ENCODE assay signal across 24 mouse cellular contexts in the genomic region with DNA sequence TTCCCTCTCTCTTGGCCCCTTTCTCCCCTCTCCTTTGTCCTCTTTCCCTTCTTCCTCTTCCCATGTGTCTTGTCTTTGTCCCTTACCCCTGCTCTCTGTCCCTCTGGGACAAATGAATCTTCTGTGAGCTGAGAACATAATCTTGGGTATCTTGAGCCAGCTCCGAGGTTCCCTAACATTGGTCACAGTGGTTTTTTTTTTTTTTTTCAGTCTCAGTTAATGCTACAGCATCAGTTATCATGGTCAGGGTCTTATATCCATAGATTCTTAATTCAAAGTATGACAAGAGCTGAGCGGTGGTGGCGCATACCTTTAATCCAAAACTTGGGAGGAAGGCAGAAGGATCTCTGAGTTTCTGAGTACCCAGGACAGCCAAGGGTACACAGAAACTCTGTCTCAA. TPM values are rescaled to one million over a fixed set of nuclear protein-coding genes. Genes with fewer than 3 reads are reported as not detected.
A peak's percentile ranks its signal among the peaks of the same experiment; 100 is the strongest.
DNase-seq lines count a peak whose midpoint lies in the region; ATAC-seq and TF ChIP-seq lines count a peak whose summit lies in the region.
"Had no signal": no experiment of that assay in that cellular context is flagged by ENCODE, and none has a peak within 500 bp of the region (broad histone marks: within the 10 kb centered on the region; RNA-seq: fewer than 3 reads in every experiment).

No protein-coding gene starts in this region.

- 86% methylated on average over 3 of the region's 3 CpGs for WGBS in heart, embryonic 10.5 days
- WGBS in liver, adult 2 months, result 94% methylated on average over 3 of the region's 3 CpGs
- WGBS in liver, embryonic 12.5 days (ENCODE audit: insufficient replicate concordance), result 77% methylated on average over 3 of the region's 3 CpGs
- WGBS in spleen, adult 2 months, result 90% methylated on average over 3 of the region's 3 CpGs
- WGBS in macrophage (ENCODE audit: missing documents), result 80% methylated on average over 3 of the region's 3 CpGs

- no peak overlapping the region for H3K9ac ChIP-seq in liver, adult 2 months (ENCODE audit: low read depth, low read length)
- no peak overlapping the region for H3K9ac ChIP-seq in liver, embryonic 12.5 days
- H3K9ac ChIP-seq: embryonic facial prominence, embryonic 12.5 days; embryonic facial prominence, embryonic 15.5 days; forebrain, postnatal 0 days; hindbrain, embryonic 13.5 days had no signal

- 0 out of 2 replicates have a peak overlapping the region, but pooled peaks have one; percentile 29 for H3K27ac ChIP-seq in heart, embryonic 10.5 days
- H3K27ac ChIP-seq in liver, adult 2 months (replicated peaks; ENCODE audit: insufficient read depth, low read depth, low read length), result peak overlapping the region; percentile 73
- H3K27ac ChIP-seq in liver, embryonic 12.5 days, result no peak overlapping the region
- peak overlapping the region; percentile 56; the same call in 1 of the 2 replicates for H3K27ac ChIP-seq in spleen, adult 2 months (ENCODE audit: insufficient read depth, low read length)
- H3K27ac ChIP-seq in macrophage, result peak overlapping the region; percentile 95
- H3K27ac ChIP-seq: embryonic facial prominence, embryonic 12.5 days; embryonic facial prominence, embryonic 15.5 days; gastrocnemius, adult 2 months; hindbrain, embryonic 10.5 days; hindbrain, embryonic 13.5 days had no signal

- no peaks in the 10 kb centered on the region for H3K27me3 ChIP-seq in heart, embryonic 10.5 days (ENCODE audit: insufficient read depth, poor library complexity, severe bottlenecking)
- no peaks in the 10 kb centered on the region for H3K27me3 ChIP-seq in liver, adult 2 months (ENCODE audit: control insufficient read depth, insufficient read depth, low read length)
- H3K27me3 ChIP-seq in liver, embryonic 12.5 days (replicated peaks), result no peaks in the 10 kb centered on the region
- no peaks in the 10 kb centered on the region for H3K27me3 ChIP-seq in spleen, adult 2 months (ENCODE audit: control insufficient read depth, insufficient read depth, low read length)
- H3K27me3 ChIP-seq: embryonic facial prominence, embryonic 12.5 days; embryonic facial prominence, embryonic 15.5 days; hindbrain, embryonic 13.5 days had no signal

- no peaks in the 10 kb centered on the region for H3K9me3 ChIP-seq in heart, embryonic 10.5 days
- no peaks in the 10 kb centered on the region for H3K9me3 ChIP-seq in liver, embryonic 12.5 days (replicated peaks)
- H3K9me3 ChIP-seq: embryonic facial prominence, embryonic 12.5 days; embryonic facial prominence, embryonic 15.5 days; hindbrain, embryonic 10.5 days; hindbrain, embryonic 13.5 days had no signal

- H3K79me2 ChIP-seq in liver, adult 2 months (ENCODE audit: control insufficient read depth, insufficient read depth, low read length), result peaks cover 8% of the 10 kb centered on the region; the same call in 1 of the 2 replicates
- H3K79me2 ChIP-seq in macrophage (ENCODE audit: inconsistent target), result peaks cover 35% of the 10 kb centered on the region

- no peak overlapping the region for H3K4me3 ChIP-seq in heart, embryonic 10.5 days
- H3K4me3 ChIP-seq in liver, adult 2 months (ENCODE audit: insufficient read depth, low read depth, low read length), result no peak overlapping the region
- no peak overlapping the region for H3K4me3 ChIP-seq in liver, embryonic 12.5 days
- H3K4me3 ChIP-seq in spleen, adult 2 months (ENCODE audit: extremely low read depth, insufficient read depth, insufficient read length), result no peak overlapping the region
- no peak overlapping the region for H3K4me3 ChIP-seq in macrophage (ENCODE audit: inconsistent target)
- H3K4me3 ChIP-seq: embryonic facial prominence, embryonic 12.5 days; embryonic facial prominence, embryonic 15.5 days; gastrocnemius, adult 2 months; hindbrain, embryonic 10.5 days; hindbrain, embryonic 13.5 days had no signal

- H3K4me2 ChIP-seq in liver, embryonic 12.5 days, result no peak overlapping the region
- H3K4me2 ChIP-seq: embryonic facial prominence, embryonic 12.5 days; embryonic facial prominence, embryonic 15.5 days; heart, embryonic 11.5 days; hindbrain, embryonic 13.5 days had no signal

- DNase-seq in heart, embryonic 10.5 days (ENCODE audit: low spot score), result no peak
- DNase-seq in heart, adult 8-10 months (ENCODE audit: low spot score), result no peak
- DNase-seq in liver, adult 2 months (ENCODE audit: extremely low read depth, low read depth, low spot score), result no peak
- no peak for DNase-seq in spleen, adult 2 months (ENCODE audit: low read depth in 1 of 2, low spot score in 2 of 2)
- no peak for DNase-seq in spleen, postnatal 36 days (ENCODE audit: low spot score in 2 of 2)
- no peak for DNase-seq in cerebellum, postnatal 4 days (ENCODE audit: low spot score in 2 of 2)
- DNase-seq: adrenal gland, postnatal 25 days; cerebellum, adult 18-20 months; cerebellum, adult 9-10 months; cerebellum, postnatal 14 days; forebrain, postnatal 0 days; gastrocnemius, adult 2 months; gastrocnemius, postnatal 14 days; heart, postnatal 36 days had no signal

- no peaks in the 10 kb centered on the region for H3K36me3 ChIP-seq in heart, embryonic 10.5 days
- H3K36me3 ChIP-seq in liver, adult 2 months (ENCODE audit: control insufficient read depth, insufficient read depth, low read length), result no peaks in the 10 kb centered on the region
- no peaks in the 10 kb centered on the region for H3K36me3 ChIP-seq in liver, embryonic 12.5 days
- H3K36me3 ChIP-seq in spleen, adult 2 months (ENCODE audit: control insufficient read depth, insufficient read depth, low read length), result no peaks in the 10 kb centered on the region
- H3K36me3 ChIP-seq in macrophage (ENCODE audit: inconsistent target), result no peaks in the 10 kb centered on the region
- H3K36me3 ChIP-seq: embryonic facial prominence, embryonic 12.5 days; embryonic facial prominence, embryonic 15.5 days; hindbrain, embryonic 10.5 days; hindbrain, embryonic 13.5 days had no signal

- ATAC-seq in liver, embryonic 12.5 days, result no peak
- ATAC-seq: activated CD4-positive, CD25-positive, alpha-beta regulatory T cell, adult 4 months; forebrain, embryonic 14.5 days; forebrain, postnatal 0 days; hindbrain, embryonic 16.5 days had no signal

- no peak for TF ChIP-seq CTCF in liver, adult 2 months (IDR thresholded peaks at IDR 0.05; ENCODE audit: low read depth, low read length)
- TF ChIP-seq CTCF in spleen, adult 2 months (IDR thresholded peaks at IDR 0.05; ENCODE audit: extremely low read depth, insufficient read depth, insufficient read length, insufficient replicate concordance), result no peak

- TF ChIP-seq POLR2A in liver, adult 2 months (IDR thresholded peaks at IDR 0.05; ENCODE audit: extremely low read depth, insufficient read depth, low read length), result no peak
- no peak for TF ChIP-seq POLR2A in spleen, adult 2 months (IDR thresholded peaks at IDR 0.05; ENCODE audit: low read depth, low read length)

- peaks cover 9% of the 10 kb centered on the region for H3K4me1 ChIP-seq in heart, embryonic 10.5 days
- peaks cover 15% of the 10 kb centered on the region for H3K4me1 ChIP-seq in liver, adult 2 months (ENCODE audit: control insufficient read depth, insufficient read depth, low read length)
- H3K4me1 ChIP-seq in liver, embryonic 12.5 days, result peaks cover 31% of the 10 kb centered on the region
- H3K4me1 ChIP-seq in spleen, adult 2 months (ENCODE audit: control insufficient read depth, insufficient read depth, insufficient read length), result peaks cover 9% of the 10 kb centered on the region; the same call in 1 of the 2 replicates
- H3K4me1 ChIP-seq: hindbrain, embryonic 13.5 days had no signal

RNA-seq across cellular contexts. Expression of gene Osbpl8, which starts 4.0 kb away (rescaled TPM):
- polyA plus RNA-seq in heart, embryonic 10.5 days (2016; fragmentation: Nextera tagmentation; extraction: Ambion mirVana), result 11.5 and 18.2 TPM in 2 replicates
- 10 to 100 TPM; 73.3 to 89.1 (median 83.0) TPM for total RNA-seq in heart, adult 8-10 months (2022)
- total RNA-seq in liver, adult 2 months (2014; rRNA removed), result 30.0 and 30.9 TPM in 2 replicates
- polyA plus RNA-seq in liver, adult 2 months (2012; rRNA removed), result 3.7 and 4.2 TPM in 2 replicates
- 11.4 and 12.1 TPM in 2 replicates for polyA plus RNA-seq in liver, embryonic 12.5 days (2016; fragmentation: Nextera tagmentation; extraction: Ambion mirVana)
- 5.7 and 6.6 TPM in 2 replicates for polyA plus RNA-seq in spleen, adult 2 months (2012; rRNA removed)
- total RNA-seq in macrophage (2018; cell fraction: chromatin; rRNA removed), result 1,000 to 10,000 TPM in 13 of 26 experiments, 100 to 1,000 TPM in 13; 377 to 2,472 (median 952) TPM
- 100 to 1,000 TPM; 337 to 883 (median 545) TPM for total RNA-seq in macrophage (2018; cell fraction: cytosol; rRNA removed)
- total RNA-seq in macrophage (2018; cell fraction: nucleus; rRNA removed), result 1,000 to 10,000 TPM in 9 of 26 experiments, 100 to 1,000 TPM in 17; 456 to 1,463 (median 788) TPM
- polyA plus RNA-seq in macrophage (2018), result 244 to 329 TPM (median 315 TPM) in 3 replicates

Comparison
In these comparisons a context has a peak if more than half of its experiments do, and no peak if none do; other contexts are left out.
1. RNA of gene Osbpl8, which starts 4.0 kb away (polyA plus RNA-seq): 244 to 329 TPM in macrophage; 11.5 to 18.2 TPM in heart, embryonic 10.5 days, 11.4 to 12.1 TPM in liver, embryonic 12.5 days, 5.7 to 6.6 TPM in spleen, adult 2 months and 3.7 to 4.2 TPM in liver, adult 2 months; every median in the first group is over 10 times any median in the second.